Mouse (Mus musculus): ENCODE data around the gene Htr2a.

The Htr2a gene

GRCm38 (mm10) chr14:74735471-74735870 lies 94.8 kb downstream of the Htr2a start:
- TF ChIP-seq GATA4 (IDR thresholded peaks at IDR 0.05; ENCODE audit: insufficient replicate concordance, low read length) = no peak

GRCm38 (mm10) chr14:74736850-74737249 lies 96.2 kb downstream of the Htr2a start:
- no peak for TF ChIP-seq GATA4 (IDR thresholded peaks at IDR 0.05; ENCODE audit: insufficient replicate concordance, low read length)
